Mouse (Mus musculus) myocyte (in vitro differentiated cells): ENCODE data around the gene Wnt9a.

Experiments used
- MYOG ChIP-seq, 3 experiments: IDR thresholded peaks; one replicate each; pipeline ENCODE4 v1.6.1; 2011; ENCODE audit warnings: control low read depth in 2 of 3, low read depth in 2 of 3, mild to moderate bottlenecking in 2 of 3; ENCODE audit not compliant: insufficient read length in 2 of 3, control insufficient read depth in 1 of 3, insufficient read depth in 1 of 3
- POLR2A ChIP-seq: IDR thresholded peaks from one replicate; pipeline ENCODE4 v1.6.1; 2011; ENCODE audit warnings: low read depth, mild to moderate bottlenecking, control low read depth, moderate library complexity; ENCODE audit not compliant: insufficient read length
- POLR2AphosphoS2 ChIP-seq: IDR thresholded peaks from one replicate; pipeline ENCODE4 v1.6.1; 2011; ENCODE audit warnings: low read depth, control low read depth; ENCODE audit not compliant: insufficient read length
- TCF12 ChIP-seq: IDR thresholded peaks from one replicate; pipeline ENCODE4 v1.6.1; 2011; ENCODE audit warnings: mild to moderate bottlenecking, control low read depth; ENCODE audit not compliant: poor library complexity, insufficient read depth, severe bottlenecking

DNA sequence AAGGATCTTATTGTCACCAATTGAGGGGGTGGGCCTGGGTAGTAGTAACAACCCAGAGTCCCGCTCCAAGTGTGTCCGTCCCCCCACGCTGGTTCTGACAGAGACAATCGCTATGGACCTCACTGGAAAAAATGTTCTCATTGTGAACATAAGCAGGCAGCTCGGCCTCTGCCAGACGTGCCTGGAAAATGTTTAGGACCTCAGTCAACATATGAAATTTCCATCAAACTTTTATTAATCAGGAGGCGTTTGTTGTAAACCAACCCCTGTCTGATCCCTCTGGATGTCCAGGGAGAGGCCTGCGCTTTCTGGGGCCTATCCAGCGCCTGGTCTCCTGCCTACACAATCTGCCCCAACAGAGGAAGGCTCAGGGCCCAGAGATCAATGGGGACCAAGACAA lies 57.3 kb downstream of the Wnt9a start:
- TF ChIP-seq POLR2AphosphoS2 (no peak), TCF12 (no peak), POLR2A (no peak), MYOG (IDR thresholded peaks at IDR 0.05; ENCODE audit: control insufficient read depth in 1 of 3, insufficient read depth in 1 of 3, insufficient read length in 2 of 3, low read depth in 2 of 3) (no peak)
